Mouse (Mus musculus) liver, postnatal 0 days (tissue): ENCODE results near the gene Mcu. TPM values are rescaled to one million over a fixed set of nuclear protein-coding genes. Genes with fewer than 3 reads are reported as not detected.

Source experiments
- ATAC-seq: fragments of 200-750 bp; cut with Nextera tagmentation; 2 replicates; pipeline ENCODE4 v1.8.0; 2017; ENCODE audit warnings: mild to moderate bottlenecking, moderate library complexity
- DNase-seq: peaks from one replicate; pipeline ENCODE4 v3.0.0-alpha.2; 2016
- H3K27ac ChIP-seq: fragments of 300-500 bp; sonication (generic); 2 replicates; pipeline ENCODE4 v1.5.1; 2014; ENCODE audit warnings: antibody characterized with exemption, moderate library complexity, mild to moderate bottlenecking, low read depth
- H3K27me3 ChIP-seq: fragments of 300-500 bp; sonication (generic); 2 replicates; pipeline ENCODE4 v1.6.1; 2014; ENCODE audit warnings: low read length, control low read depth, mixed read lengths; ENCODE audit not compliant: insufficient read depth
- H3K36me3 ChIP-seq: fragments of 300-500 bp; sonication (generic); replicated peaks from 2 replicates; pipeline ENCODE4 v1.6.1; 2014; ENCODE audit warnings: mild to moderate bottlenecking, control low read depth, low read length, moderate library complexity, mixed read lengths; ENCODE audit not compliant: insufficient read depth
- H3K4me1 ChIP-seq: fragments of 300-500 bp; sonication (generic); 2 replicates; pipeline ENCODE4 v1.6.1; 2014; ENCODE audit warnings: antibody characterized with exemption, mild to moderate bottlenecking, control low read depth; ENCODE audit not compliant: insufficient read depth
- H3K4me2 ChIP-seq: fragments of 300-500 bp; sonication (generic); 2 replicates; pipeline ENCODE4 v1.6.1; 2014; ENCODE audit warnings: low read depth, mild to moderate bottlenecking, low read length, moderate library complexity, mixed read lengths
- H3K4me3 ChIP-seq: fragments of 300-500 bp; sonication (generic); 2 replicates; pipeline ENCODE4 v1.5.1; 2014; ENCODE audit warnings: low read depth, low read length
- H3K9ac ChIP-seq: fragments of 300-500 bp; sonication (generic); replicated peaks from 2 replicates; pipeline ENCODE4 v1.6.1; 2014; ENCODE audit warnings: mild to moderate bottlenecking, moderate library complexity
- H3K9me3 ChIP-seq: fragments of 300-500 bp; sonication (generic); 2 replicates; pipeline ENCODE4 v1.6.1; 2016; ENCODE audit warnings: mild to moderate bottlenecking, control low read depth, low read length, mixed read lengths
- CTCF ChIP-seq: sonication (generic); IDR thresholded peaks from 2 replicates; pipeline ENCODE4 v1.5.1; 2016; ENCODE audit warnings: antibody characterized with exemption, low read depth
- EP300 ChIP-seq: IDR thresholded peaks from 2 replicates; pipeline ENCODE4 v1.6.1; 2016; ENCODE audit warnings: antibody characterized with exemption, low read depth, mild to moderate bottlenecking
- WGBS: fragments of 180-500 bp; shearing (Covaris S2); extraction: QIAGEN DNeasy Blood & Tissue Kit; methylation state at CpG from one replicate; pipeline ENCODE4 v1.1.7; 2014; ENCODE audit not compliant: insufficient replicate concordance; 5-methylcytosine and 5-hydroxymethylcytosine counted together
- polyA plus RNA-seq: library from polyadenylated mRNA; unstranded; fragments of >200 nt; fragmentation: Nextera tagmentation; extraction: Ambion mirVana; gene quantifications from 2 replicates; pipeline ENCODE4 v1.2.1, GENCODE M21; 2015

Gene Mcu
- polyA plus RNA-seq, 1 experiment from 2014 or later = 13.5 TPM

- no peak overlapping the region for H3K4me3 ChIP-seq
- H3K27ac ChIP-seq = no peak overlapping the region
- H3K9me3 ChIP-seq = no peaks in the 10 kb centered on the region
- H3K9ac ChIP-seq = no peak overlapping the region
- no peaks in the 10 kb centered on the region for H3K27me3 ChIP-seq
- TF ChIP-seq CTCF (no peak), EP300 (no peak)
- no peaks in the 10 kb centered on the region for H3K36me3 ChIP-seq
- no peak overlapping the region for H3K4me2 ChIP-seq
- DNase-seq (no peak), ATAC-seq (no peak)
- no peaks in the 10 kb centered on the region for H3K4me1 ChIP-seq
- WGBS = 85% methylated on average over 6 of the region's 6 CpGs
Measured at GRCm38 (mm10) chr10:59532256-59532655, 84.2 kb downstream of the Mcu start.

DNA sequence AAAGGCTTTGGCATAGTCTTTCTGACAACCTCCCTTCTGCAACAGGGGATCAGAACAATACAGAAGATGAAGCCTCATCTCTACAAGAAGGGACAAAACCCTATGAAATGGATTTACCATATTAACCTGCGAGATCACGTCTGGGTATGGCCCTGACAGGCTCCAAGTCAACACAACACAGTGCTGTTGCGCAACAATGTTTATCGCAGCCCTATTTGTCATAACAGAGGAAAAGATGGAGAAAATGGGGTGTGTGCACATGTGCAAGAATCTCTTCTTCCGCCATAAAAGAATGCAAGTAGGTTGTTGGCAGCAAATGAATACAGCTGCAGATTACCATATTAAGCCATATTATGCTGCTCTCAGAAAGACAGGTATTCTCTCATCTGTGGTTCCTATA is 88.7 kb downstream of the Mcu start:
- TF ChIP-seq CTCF (no peak), EP300 (no peak)
- Histone ChIP-seq H3K4me3 (no peak overlapping the region), H3K27ac (no peak overlapping the region), H3K4me1 (0 out of 2 replicates have a peak, but pooled peaks cover 2% of the 10 kb centered on the region), H3K36me3 (no peaks in the 10 kb centered on the region), H3K9ac (no peak overlapping the region), H3K27me3 (no peaks in the 10 kb centered on the region), H3K4me2 (no peak overlapping the region), H3K9me3 (no peaks in the 10 kb centered on the region)
- no peak for ATAC-seq
- 88% methylated on average over 5 of the region's 5 CpGs for WGBS
- DNase-seq = no peak

GRCm38 (mm10) chr10:59527311-59527710 is 89.2 kb downstream of the Mcu start:
- no peak for DNase-seq
- no peaks in the 10 kb centered on the region for H3K36me3 ChIP-seq
- 86% methylated on average over 11 of the region's 11 CpGs for WGBS

DNA sequence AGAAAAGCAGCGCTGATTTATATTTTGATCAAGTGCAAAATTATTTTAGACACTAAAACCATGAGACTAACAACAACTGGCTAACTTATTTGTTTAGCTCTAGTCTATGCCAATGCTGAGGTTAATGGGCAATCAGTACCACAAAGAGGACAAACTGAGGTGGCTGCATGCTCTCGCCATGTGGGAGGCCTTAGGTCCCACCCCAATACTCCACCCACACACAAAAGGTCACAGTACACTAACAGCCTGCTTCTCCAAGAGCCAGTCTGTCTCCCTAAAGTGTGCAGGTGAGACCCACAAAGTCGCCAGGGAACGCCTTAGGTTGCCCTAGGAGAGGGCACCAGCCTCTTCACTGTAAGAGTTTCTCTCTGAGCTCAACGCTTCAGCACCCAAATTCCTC is 91.8 kb downstream of the Mcu start:
- ATAC-seq = no peak
- no peak for DNase-seq
- Histone ChIP-seq H3K4me2 (no peak overlapping the region), H3K4me1 (0 out of 2 replicates have a peak, but pooled peaks cover 2% of the 10 kb centered on the region), H3K9me3 (no peaks in the 10 kb centered on the region), H3K4me3 (no peak overlapping the region), H3K27ac (no peak overlapping the region), H3K36me3 (no peaks in the 10 kb centered on the region), H3K27me3 (no peaks in the 10 kb centered on the region), H3K9ac (no peak overlapping the region)
- 73% methylated on average over 5 of the region's 5 CpGs for WGBS
- TF ChIP-seq EP300 (no peak), CTCF (no peak)

More at GRCm38 (mm10) chr10:59527311-59527710, 89.2 kb downstream of the Mcu start:
- no peak overlapping the region for H3K27ac ChIP-seq
- H3K9me3 ChIP-seq = no peaks in the 10 kb centered on the region
- no peak for ATAC-seq
- no peak overlapping the region for H3K4me2 ChIP-seq
- TF ChIP-seq CTCF (no peak), EP300 (no peak)
- no peak overlapping the region for H3K4me3 ChIP-seq
- H3K9ac ChIP-seq = no peak overlapping the region
- H3K27me3 ChIP-seq = no peaks in the 10 kb centered on the region
- 0 out of 2 replicates have a peak, but pooled peaks cover 2% of the 10 kb centered on the region for H3K4me1 ChIP-seq

- no peaks in the 10 kb centered on the region for H3K27me3 ChIP-seq
- no peak overlapping the region for H3K9ac ChIP-seq
- H3K36me3 ChIP-seq = no peaks in the 10 kb centered on the region
- no peak overlapping the region for H3K4me2 ChIP-seq
- H3K4me1 ChIP-seq = 0 out of 2 replicates have a peak, but pooled peaks cover 2% of the 10 kb centered on the region
- no peak for DNase-seq
- H3K4me3 ChIP-seq = no peak overlapping the region
- no peak for ATAC-seq
- H3K27ac ChIP-seq = 0 out of 2 replicates have a peak overlapping the region, but pooled peaks have one; percentile 6
- no peak for TF ChIP-seq EP300
- TF ChIP-seq CTCF = no peak
- no peaks in the 10 kb centered on the region for H3K9me3 ChIP-seq
- 80% methylated on average over 8 of the region's 8 CpGs for WGBS
Measured at GRCm38 (mm10) chr10:59523826-59524331, 92.6 kb downstream of the Mcu start.

DNA sequence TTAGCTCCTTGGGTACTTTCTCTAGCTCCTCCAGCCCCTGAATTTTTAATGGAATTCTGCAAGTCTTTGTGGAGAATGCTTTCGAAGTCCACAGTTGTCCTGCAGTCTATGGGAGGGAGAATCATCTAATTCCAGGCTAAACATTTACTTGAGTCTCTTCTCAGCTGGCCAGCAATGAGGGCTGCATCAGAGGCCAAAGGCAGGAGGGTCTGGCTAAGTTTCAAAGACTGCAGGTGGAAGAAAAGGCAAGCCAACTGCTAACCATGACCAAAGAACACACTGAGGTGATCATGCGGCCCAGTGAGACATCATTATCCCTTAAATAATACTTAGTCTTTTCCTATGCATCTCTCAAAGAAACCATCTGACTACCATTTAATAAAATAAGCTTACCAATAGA is 95.8 kb downstream of the Mcu start:
- ATAC-seq (no peak), DNase-seq (no peak)
- TF ChIP-seq EP300 = no peak
- no peak for TF ChIP-seq CTCF
- H3K9ac ChIP-seq = no peak overlapping the region
- no peaks in the 10 kb centered on the region for H3K36me3 ChIP-seq
- no peak overlapping the region for H3K4me2 ChIP-seq
- H3K27ac ChIP-seq = no peak overlapping the region
- no peaks in the 10 kb centered on the region for H3K27me3 ChIP-seq
- WGBS = 89% methylated on average over 2 of the region's 2 CpGs
- 0 out of 2 replicates have a peak, but pooled peaks cover 2% of the 10 kb centered on the region for H3K4me1 ChIP-seq
- no peak overlapping the region for H3K4me3 ChIP-seq
- H3K9me3 ChIP-seq = no peaks in the 10 kb centered on the region
